Comparison of ENCODE assay signal across 16 mouse cellular contexts in the genomic region with DNA sequence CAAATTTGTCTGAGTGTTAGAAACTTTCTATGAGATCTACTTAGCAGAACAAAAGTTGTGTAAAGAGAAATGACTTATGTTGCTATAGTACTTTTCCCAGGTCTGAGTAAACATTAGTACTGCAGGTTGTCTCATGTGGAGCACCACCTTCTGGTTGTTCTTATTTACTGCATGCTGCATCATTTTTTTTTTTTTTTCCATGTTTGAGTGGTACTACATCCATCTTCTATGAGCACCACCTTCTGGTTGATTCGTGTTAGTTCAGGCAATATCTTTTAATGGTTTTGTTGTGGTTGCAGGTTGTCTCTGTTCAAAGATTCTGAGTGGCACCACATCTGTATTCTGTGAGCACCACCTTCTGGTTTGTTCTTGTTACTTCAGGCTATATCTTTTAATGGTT. TPM values are rescaled to one million over a fixed set of nuclear protein-coding genes. Genes with fewer than 3 reads are reported as not detected.
"Had no signal": no experiment of that assay in that cellular context is flagged by ENCODE, and none has a peak within 500 bp of the region (broad histone marks: within the 10 kb centered on the region; RNA-seq: fewer than 3 reads in every experiment).

No protein-coding gene starts in this region.

RNA-seq across cellular contexts. Expression of gene Gm8332, which starts 7.0 kb away (rescaled TPM):
- total RNA-seq: megakaryocyte, adult 5-6 weeks; megakaryocyte-erythroid progenitor cell, adult 5-6 weeks; monocyte, adult 5-6 weeks; neutrophil, adult 5-6 weeks had no signal
- polyA plus RNA-seq: liver, embryonic 16.5 days; lung, embryonic 14.5 days; lung, embryonic 16.5 days; midbrain, embryonic 10.5 days; midbrain, embryonic 12.5 days; midbrain, embryonic 14.5 days; midbrain, embryonic 16.5 days; neural tube, embryonic 12.5 days; neural tube, embryonic 14.5 days; spleen, adult 2 months; stomach, embryonic 15.5 days; thymus, postnatal 0 days had no signal

RNA-seq across cellular contexts. Expression of gene Gm5662, which starts 31.4 kb away (rescaled TPM):
- total RNA-seq: megakaryocyte, adult 5-6 weeks; megakaryocyte-erythroid progenitor cell, adult 5-6 weeks; monocyte, adult 5-6 weeks; neutrophil, adult 5-6 weeks had no signal
- polyA plus RNA-seq: liver, embryonic 16.5 days; lung, embryonic 14.5 days; lung, embryonic 16.5 days; midbrain, embryonic 10.5 days; midbrain, embryonic 12.5 days; midbrain, embryonic 14.5 days; midbrain, embryonic 16.5 days; neural tube, embryonic 12.5 days; neural tube, embryonic 14.5 days; spleen, adult 2 months; stomach, embryonic 15.5 days; thymus, postnatal 0 days had no signal
